Mouse (Mus musculus) fat pad, adult 2 months (tissue): ENCODE data around the gene Hs3st2.
A peak's percentile ranks its signal among the peaks of the same experiment; 100 is the strongest.

Experiments
- DNase-seq: peaks from one replicate; pipeline ENCODE4 v3.0.0-alpha.2; 2011; ENCODE audit warnings: low read depth, low spot score; ENCODE audit errors: extremely low read depth

Gene Hs3st2

DNA sequence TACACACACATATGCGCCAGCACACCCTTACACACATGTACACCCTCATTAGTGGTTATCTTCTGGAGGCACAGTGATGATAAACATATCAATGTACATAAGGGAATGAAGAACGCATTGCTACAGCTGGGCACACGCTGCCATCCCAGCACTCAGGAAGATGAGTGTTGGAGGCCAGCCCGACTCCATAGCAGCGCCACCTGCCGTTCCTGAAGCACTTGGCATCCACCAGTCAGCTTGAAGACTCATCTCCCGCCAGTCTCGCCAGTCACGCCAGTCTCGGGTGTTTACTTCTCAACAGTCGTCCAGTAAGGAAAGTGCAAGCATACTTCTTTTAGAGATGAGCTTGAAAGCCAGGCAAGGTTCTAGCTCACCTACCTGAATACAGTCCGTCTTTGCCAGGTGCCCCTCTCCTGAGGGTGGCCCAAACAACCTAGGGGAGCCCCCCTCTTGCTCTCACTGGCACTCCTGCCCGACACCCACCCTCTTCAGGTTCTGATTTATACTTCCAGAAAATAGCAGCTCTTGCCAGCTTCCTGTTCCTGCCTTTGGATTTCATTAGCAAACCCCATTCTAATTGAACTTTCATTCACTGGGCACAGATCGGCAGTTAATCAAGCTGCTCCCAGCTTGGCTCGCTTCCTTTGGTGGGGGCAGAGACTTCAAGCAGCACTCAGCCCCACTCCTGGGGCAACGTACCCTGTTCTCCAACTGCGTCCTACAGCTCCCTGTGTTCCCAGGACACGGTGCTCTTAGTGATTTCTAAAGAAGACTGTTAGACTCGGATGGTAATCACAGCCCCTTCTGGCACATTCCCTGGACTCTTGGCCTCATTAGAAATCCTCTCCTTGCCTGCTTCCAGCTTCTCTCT, 148.0 kb downstream of the Hs3st2 start:
- DNase-seq, result peak; percentile 97

DNA sequence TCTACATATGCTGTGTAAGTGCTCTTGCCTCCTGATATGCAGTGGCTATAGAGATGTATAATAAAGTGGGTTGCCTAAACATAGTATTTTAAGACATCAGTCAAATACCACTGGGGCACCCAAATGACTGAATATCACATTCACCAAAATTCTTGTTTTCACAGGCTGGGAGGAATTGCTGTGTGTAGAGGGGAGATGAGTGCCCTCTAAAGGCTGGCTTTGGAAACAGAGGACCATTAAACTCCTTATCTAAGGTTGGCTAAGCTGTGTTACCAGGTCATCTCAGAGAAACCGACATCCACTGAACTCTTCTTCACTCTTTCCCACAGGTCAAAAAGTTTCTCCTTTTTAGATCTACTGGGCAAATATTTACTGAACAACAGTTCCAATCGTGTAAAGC, 150.8 kb downstream of the Hs3st2 start:
- no peak for DNase-seq

DNA sequence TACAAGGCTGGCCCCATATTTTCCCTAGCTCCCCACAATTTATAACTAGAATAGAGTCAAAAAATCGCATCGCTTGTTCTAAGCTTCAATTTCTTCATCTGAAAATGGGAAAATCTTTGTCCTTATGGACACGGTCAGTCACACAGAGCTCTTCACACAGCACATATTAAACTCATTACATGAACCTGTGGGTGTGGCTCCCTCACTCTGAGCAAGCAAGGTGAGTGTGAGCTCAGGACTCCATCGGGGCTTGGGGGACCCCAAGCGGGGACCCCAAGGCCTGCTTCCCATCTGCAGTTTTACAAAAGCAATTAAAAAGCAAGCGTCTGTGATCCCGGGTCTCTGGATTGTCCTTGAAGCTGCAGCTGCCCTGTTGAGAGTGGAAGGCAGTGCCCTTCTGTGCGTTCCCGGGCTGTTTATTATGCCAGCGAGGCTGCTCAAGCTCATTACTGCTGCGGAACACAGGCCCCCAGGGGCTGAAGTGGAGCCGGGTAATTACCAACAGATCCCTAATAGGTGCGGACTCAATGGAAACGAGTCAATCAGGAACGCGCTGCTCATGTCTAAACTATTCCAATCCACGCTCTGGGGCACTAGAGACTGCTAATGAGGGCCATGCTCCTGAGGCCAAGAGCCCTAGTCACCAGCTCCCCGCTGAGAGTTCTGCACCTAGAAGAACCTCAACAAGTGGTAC, 157.8 kb downstream of the Hs3st2 start:
- DNase-seq, result no peak
